Mouse (Mus musculus): Measurements from ENCODE around the gene Cbfa2t2. TPM values are rescaled to one million over a fixed set of nuclear protein-coding genes. Genes with fewer than 3 reads are reported as not detected.

Cbfa2t2 gene
- polyA plus RNA-seq, 1 experiment from 2014 or later, result 21.9 TPM

GRCm38 (mm10) chr2:154508450-154508849, 72.2 kb downstream of the Cbfa2t2 start:
- no peaks in the 10 kb centered on the region for H3K36me3 ChIP-seq (ENCODE audit: control insufficient read depth, insufficient read depth, low read length)
- 87% methylated on average over 4 of the region's 4 CpGs for WGBS
- no peaks in the 10 kb centered on the region for H3K9me3 ChIP-seq (ENCODE audit: control insufficient read depth, low read length)
- no peak overlapping the region for H3K4me2 ChIP-seq (ENCODE audit: low read depth, low read length)
- no peak overlapping the region for H3K27ac ChIP-seq (ENCODE audit: low read length)
- no peak overlapping the region for H3K4me3 ChIP-seq (ENCODE audit: low read length)
- H3K9ac ChIP-seq (ENCODE audit: low read depth, low read length), result no peak overlapping the region
- no peak for ATAC-seq
- 0 out of 2 replicates have a peak, but pooled peaks cover 6% of the 10 kb centered on the region for H3K4me1 ChIP-seq (ENCODE audit: control insufficient read depth, insufficient read depth, low read length)
- H3K27me3 ChIP-seq (replicated peaks; ENCODE audit: control insufficient read depth, insufficient read depth, low read length), result no peaks in the 10 kb centered on the region

- H3K36me3 ChIP-seq (ENCODE audit: control insufficient read depth, insufficient read depth, low read length), result no peaks in the 10 kb centered on the region
- H3K27ac ChIP-seq (ENCODE audit: low read length), result no peak overlapping the region
- H3K4me3 ChIP-seq (ENCODE audit: low read length), result no peak overlapping the region
- 89% methylated on average over 3 of the region's 3 CpGs for WGBS
- H3K9ac ChIP-seq (ENCODE audit: low read depth, low read length), result no peak overlapping the region
- no peak overlapping the region for H3K4me2 ChIP-seq (ENCODE audit: low read depth, low read length)
- H3K9me3 ChIP-seq (ENCODE audit: control insufficient read depth, low read length), result no peaks in the 10 kb centered on the region
- ATAC-seq, result no peak
- H3K27me3 ChIP-seq (replicated peaks; ENCODE audit: control insufficient read depth, insufficient read depth, low read length), result no peaks in the 10 kb centered on the region
- H3K4me1 ChIP-seq (ENCODE audit: control insufficient read depth, insufficient read depth, low read length), result 0 out of 2 replicates have a peak, but pooled peaks cover 6% of the 10 kb centered on the region
These were observed 73.9 kb downstream of the Cbfa2t2 start for GRCm38 (mm10) chr2:154510141-154510540.

GRCm38 (mm10) chr2:154516944-154517343, 80.7 kb downstream of the Cbfa2t2 start:
- 83% methylated on average over 3 of the region's 3 CpGs for WGBS

GRCm38 (mm10) chr2:154517424-154517823, 81.1 kb downstream of the Cbfa2t2 start:
- H3K9me3 ChIP-seq (ENCODE audit: control insufficient read depth, low read length), result no peaks in the 10 kb centered on the region
- WGBS, result 85% methylated on average over 5 of the region's 5 CpGs
- peaks cover 6% of the 10 kb centered on the region; the same call in 1 of the 2 replicates for H3K36me3 ChIP-seq (ENCODE audit: control insufficient read depth, insufficient read depth, low read length)
- H3K4me1 ChIP-seq (ENCODE audit: control insufficient read depth, insufficient read depth, low read length), result no peaks in the 10 kb centered on the region
- no peak overlapping the region for H3K4me3 ChIP-seq (ENCODE audit: low read length)
- no peak overlapping the region for H3K4me2 ChIP-seq (ENCODE audit: low read depth, low read length)
- no peaks in the 10 kb centered on the region for H3K27me3 ChIP-seq (replicated peaks; ENCODE audit: control insufficient read depth, insufficient read depth, low read length)
- no peak overlapping the region for H3K9ac ChIP-seq (ENCODE audit: low read depth, low read length)
- no peak overlapping the region for H3K27ac ChIP-seq (ENCODE audit: low read length)
- ATAC-seq, result no peak

More at GRCm38 (mm10) chr2:154516944-154517343, 80.7 kb downstream of the Cbfa2t2 start:
- Histone ChIP-seq H3K4me3 (ENCODE audit: low read length) (no peak overlapping the region), H3K4me2 (ENCODE audit: low read depth, low read length) (no peak overlapping the region), H3K36me3 (ENCODE audit: control insufficient read depth, insufficient read depth, low read length) (peaks cover 6% of the 10 kb centered on the region; the same call in 1 of the 2 replicates), H3K27ac (ENCODE audit: low read length) (no peak overlapping the region), H3K27me3 (replicated peaks; ENCODE audit: control insufficient read depth, insufficient read depth, low read length) (no peaks in the 10 kb centered on the region), H3K9me3 (ENCODE audit: control insufficient read depth, low read length) (no peaks in the 10 kb centered on the region), H3K9ac (ENCODE audit: low read depth, low read length) (no peak overlapping the region), H3K4me1 (ENCODE audit: control insufficient read depth, insufficient read depth, low read length) (no peaks in the 10 kb centered on the region)
- ATAC-seq, result no peak

- H3K4me3 ChIP-seq (ENCODE audit: low read length), result no peak overlapping the region
- ATAC-seq, result no peak
- H3K27me3 ChIP-seq (replicated peaks; ENCODE audit: control insufficient read depth, insufficient read depth, low read length), result no peaks in the 10 kb centered on the region
- no peak overlapping the region for H3K9ac ChIP-seq (ENCODE audit: low read depth, low read length)
- peaks cover 10% of the 10 kb centered on the region; the same call in 1 of the 2 replicates for H3K36me3 ChIP-seq (ENCODE audit: control insufficient read depth, insufficient read depth, low read length)
- no peak overlapping the region for H3K4me2 ChIP-seq (ENCODE audit: low read depth, low read length)
- H3K9me3 ChIP-seq (ENCODE audit: control insufficient read depth, low read length), result no peaks in the 10 kb centered on the region
- no peaks in the 10 kb centered on the region for H3K4me1 ChIP-seq (ENCODE audit: control insufficient read depth, insufficient read depth, low read length)
- no peak overlapping the region for H3K27ac ChIP-seq (ENCODE audit: low read length)
These were observed 85.2 kb downstream of the Cbfa2t2 start for GRCm38 (mm10) chr2:154521449-154521848.

GRCm38 (mm10) chr2:154522334-154522733, 86.1 kb downstream of the Cbfa2t2 start:
- H3K4me2 ChIP-seq (ENCODE audit: low read depth, low read length), result no peak overlapping the region
- H3K4me1 ChIP-seq (ENCODE audit: control insufficient read depth, insufficient read depth, low read length), result no peaks in the 10 kb centered on the region
- H3K9me3 ChIP-seq (ENCODE audit: control insufficient read depth, low read length), result no peaks in the 10 kb centered on the region
- H3K9ac ChIP-seq (ENCODE audit: low read depth, low read length), result no peak overlapping the region
- peaks cover 10% of the 10 kb centered on the region; the same call in 1 of the 2 replicates for H3K36me3 ChIP-seq (ENCODE audit: control insufficient read depth, insufficient read depth, low read length)
- 88% methylated on average over 5 of the region's 5 CpGs for whole genome bisulfite sequencing
- H3K27me3 ChIP-seq (replicated peaks; ENCODE audit: control insufficient read depth, insufficient read depth, low read length), result no peaks in the 10 kb centered on the region
- ATAC-seq, result no peak
- H3K4me3 ChIP-seq (ENCODE audit: low read length), result no peak overlapping the region
- H3K27ac ChIP-seq (ENCODE audit: low read length), result no peak overlapping the region

- no peak for ATAC-seq
- Histone ChIP-seq H3K4me1 (ENCODE audit: control insufficient read depth, insufficient read depth, low read length) (no peaks in the 10 kb centered on the region), H3K9ac (ENCODE audit: low read depth, low read length) (no peak overlapping the region), H3K36me3 (ENCODE audit: control insufficient read depth, insufficient read depth, low read length) (0 out of 2 replicates have a peak, but pooled peaks cover 5% of the 10 kb centered on the region), H3K4me2 (ENCODE audit: low read depth, low read length) (no peak overlapping the region), H3K4me3 (ENCODE audit: low read length) (no peak overlapping the region), H3K27ac (ENCODE audit: low read length) (no peak overlapping the region), H3K27me3 (replicated peaks; ENCODE audit: control insufficient read depth, insufficient read depth, low read length) (no peaks in the 10 kb centered on the region), H3K9me3 (ENCODE audit: control insufficient read depth, low read length) (no peaks in the 10 kb centered on the region)
- WGBS, result 88% methylated on average over 2 of the region's 2 CpGs
These were observed 89.0 kb downstream of the Cbfa2t2 start for GRCm38 (mm10) chr2:154525285-154525684.

GRCm38 (mm10) chr2:154526531-154526930, 90.2 kb downstream of the Cbfa2t2 start:
- no peaks in the 10 kb centered on the region for H3K9me3 ChIP-seq (ENCODE audit: control insufficient read depth, low read length)
- ATAC-seq, result no peak
- H3K4me3 ChIP-seq (ENCODE audit: low read length), result no peak overlapping the region
- H3K4me2 ChIP-seq (ENCODE audit: low read depth, low read length), result no peak overlapping the region
- no peaks in the 10 kb centered on the region for H3K4me1 ChIP-seq (ENCODE audit: control insufficient read depth, insufficient read depth, low read length)
- H3K9ac ChIP-seq (ENCODE audit: low read depth, low read length), result no peak overlapping the region
- 62% methylated on average over 3 of the region's 3 CpGs for WGBS
- no peaks in the 10 kb centered on the region for H3K27me3 ChIP-seq (replicated peaks; ENCODE audit: control insufficient read depth, insufficient read depth, low read length)
- H3K27ac ChIP-seq (ENCODE audit: low read length), result no peak overlapping the region
- peaks cover 5% of the 10 kb centered on the region; the same call in 1 of the 2 replicates for H3K36me3 ChIP-seq (ENCODE audit: control insufficient read depth, insufficient read depth, low read length)

GRCm38 (mm10) chr2:154532888-154533287, 96.6 kb downstream of the Cbfa2t2 start:
- ATAC-seq, result no peak
- Histone ChIP-seq H3K4me3 (ENCODE audit: low read length) (no peak overlapping the region), H3K4me2 (ENCODE audit: low read depth, low read length) (no peak overlapping the region), H3K4me1 (ENCODE audit: control insufficient read depth, insufficient read depth, low read length) (no peaks in the 10 kb centered on the region; the same call in 1 of the 2 replicates), H3K9me3 (ENCODE audit: control insufficient read depth, low read length) (no peaks in the 10 kb centered on the region), H3K27ac (ENCODE audit: low read length) (no peak overlapping the region), H3K27me3 (replicated peaks; ENCODE audit: control insufficient read depth, insufficient read depth, low read length) (no peaks in the 10 kb centered on the region), H3K36me3 (ENCODE audit: control insufficient read depth, insufficient read depth, low read length) (peaks cover 7% of the 10 kb centered on the region), H3K9ac (ENCODE audit: low read depth, low read length) (no peak overlapping the region)
- 70% methylated on average over 3 of the region's 3 CpGs for WGBS

GRCm38 (mm10) chr2:154534704-154535270, 98.5 kb downstream of the Cbfa2t2 start:
- Histone ChIP-seq H3K36me3 (ENCODE audit: control insufficient read depth, insufficient read depth, low read length) (peaks cover 7% of the 10 kb centered on the region), H3K27me3 (replicated peaks; ENCODE audit: control insufficient read depth, insufficient read depth, low read length) (no peaks in the 10 kb centered on the region), H3K27ac (ENCODE audit: low read length) (no peak overlapping the region), H3K9me3 (ENCODE audit: control insufficient read depth, low read length) (no peaks in the 10 kb centered on the region), H3K4me2 (ENCODE audit: low read depth, low read length) (no peak overlapping the region), H3K9ac (ENCODE audit: low read depth, low read length) (no peak overlapping the region), H3K4me3 (ENCODE audit: low read length) (no peak overlapping the region), H3K4me1 (ENCODE audit: control insufficient read depth, insufficient read depth, low read length) (peaks cover 9% of the 10 kb centered on the region)
- no peak for ATAC-seq
- WGBS, result 93% methylated on average over 12 of the region's 12 CpGs

Measured in intestine, embryonic 16.5 days (tissue).